Mouse (Mus musculus) MEL (cell line): ENCODE measurements at regions not wholly inside any gene's neighbourhood (a gene's known extent, or its start where the extent isn't known, plus 50 kb on each side); places are given as distances from the start of the nearest gene placed in this dataset.

Source experiments
- DNase-seq: peaks from one replicate; pipeline ENCODE4 v3.0.0; 2011; ENCODE audit warnings: low read depth, low spot score
- H3K27ac ChIP-seq: 2 replicates; pipeline ENCODE4 v1.5.1; 2012; ENCODE audit warnings: low read depth, mild to moderate bottlenecking, control low read depth, low read length, moderate library complexity; ENCODE audit not compliant: control insufficient read depth
- H3K27me3 ChIP-seq, 2 experiments: fragments of 150-350 bp in 1 of 2; sonication (generic) in 1 of 2; 2 replicates each; pipeline ENCODE4 v1.6.1; 2012; ENCODE audit warnings: low read length in 2 of 2, mild to moderate bottlenecking in 2 of 2, improper control_type of control experiment in 1 of 2, moderate library complexity in 1 of 2; ENCODE audit not compliant: insufficient read depth in 2 of 2, control insufficient read depth in 1 of 2
- H3K36me3 ChIP-seq, 2 experiments: 2 replicates each; pipeline ENCODE4 v1.6.1; 2012 to 2014; ENCODE audit warnings: low read length in 2 of 2, improper control_type of control experiment in 1 of 2, inconsistent platforms in 1 of 2, mild to moderate bottlenecking in 1 of 2; ENCODE audit not compliant: insufficient read depth in 2 of 2, control insufficient read depth in 1 of 2
- H3K4me1 ChIP-seq, 2 experiments: fragments of 150-350 bp in 1 of 2; sonication (generic) in 1 of 2; 2 replicates each; pipeline ENCODE4 v1.6.1; 2012; ENCODE audit warnings: low read length in 2 of 2, improper control_type of control experiment in 1 of 2, mild to moderate bottlenecking in 1 of 2; ENCODE audit not compliant: insufficient read depth in 2 of 2, control insufficient read depth in 1 of 2
- H3K4me3 ChIP-seq, 2 experiments: fragments of 150-350 bp in 1 of 2; sonication (generic) in 1 of 2; 2 replicates each; pipeline ENCODE4 v1.5.1; 2012; ENCODE audit warnings: low read depth in 2 of 2, low read length in 2 of 2, mild to moderate bottlenecking in 2 of 2, moderate library complexity in 2 of 2, control low read depth in 1 of 2, improper control_type of control experiment in 1 of 2; ENCODE audit not compliant: control insufficient read depth in 1 of 2, insufficient read depth in 1 of 2
- H3K79me2 ChIP-seq: 2 replicates; pipeline ENCODE4 v1.6.1; 2012; ENCODE audit warnings: mild to moderate bottlenecking, low read length, moderate library complexity; ENCODE audit not compliant: control insufficient read depth, poor library complexity, insufficient read depth
- H3K9ac ChIP-seq: 2 replicates; pipeline ENCODE4 v1.6.1; 2012; ENCODE audit warnings: low read depth, mild to moderate bottlenecking, control low read depth, low read length, moderate library complexity; ENCODE audit not compliant: control insufficient read depth, poor library complexity, severe bottlenecking
- H3K9me3 ChIP-seq: fragments of 150-350 bp; sonication (generic); replicated peaks from 2 replicates; pipeline ENCODE4 v1.6.1; 2012; ENCODE audit warnings: mild to moderate bottlenecking, low read length, improper control_type of control experiment, moderate library complexity; ENCODE audit not compliant: insufficient read depth
- CTCF ChIP-seq, 3 experiments: IDR thresholded peaks in 2 of 3; conservative IDR thresholded peaks in 1 of 3; 2 replicates each; pipeline ENCODE4 v1.5.1; 2011 to 2012; ENCODE audit warnings: low read length in 3 of 3, low read depth in 2 of 3, mild to moderate bottlenecking in 2 of 3, improper control_type of control experiment in 1 of 3, inconsistent platforms in 1 of 3, mixed read lengths in 1 of 3, moderate library complexity in 1 of 3; ENCODE audit not compliant: control insufficient read depth in 1 of 3, insufficient read depth in 1 of 3, poor library complexity in 1 of 3, severe bottlenecking in 1 of 3
- E2F4 ChIP-seq: IDR thresholded peaks from 2 replicates; pipeline ENCODE4 v1.6.1; 2011; ENCODE audit warnings: low read depth, low read length, improper control_type of control experiment, borderline replicate concordance
- EP300 ChIP-seq, 2 experiments: IDR thresholded peaks; 2 replicates each; pipeline ENCODE4 v1.6.1; 2011; ENCODE audit warnings: improper control_type of control experiment in 2 of 2, low read length in 2 of 2, low read depth in 1 of 2, mild to moderate bottlenecking in 1 of 2
- ETS1 ChIP-seq: IDR thresholded peaks from 2 replicates; pipeline ENCODE4 v1.6.1; 2012; ENCODE audit warnings: low read depth, mild to moderate bottlenecking, inconsistent platforms, low read length, improper control_type of control experiment, moderate library complexity
- GATA1 ChIP-seq: IDR thresholded peaks from 2 replicates; pipeline ENCODE4 v1.6.1; 2011; ENCODE audit warnings: low read depth, low read length, improper control_type of control experiment
- HCFC1 ChIP-seq: IDR thresholded peaks from 2 replicates; pipeline ENCODE4 v1.6.1; 2012; ENCODE audit warnings: low read depth, mild to moderate bottlenecking, inconsistent platforms, low read length, improper control_type of control experiment, moderate library complexity
- JUND ChIP-seq: IDR thresholded peaks from 2 replicates; pipeline ENCODE4 v1.6.1; 2011; ENCODE audit warnings: low read depth, mild to moderate bottlenecking, improper control_type of control experiment, low read length
- MAX ChIP-seq: IDR thresholded peaks from 2 replicates; pipeline ENCODE4 v1.6.1; 2011; ENCODE audit warnings: low read length, improper control_type of control experiment
- MXI1 ChIP-seq: IDR thresholded peaks from 2 replicates; pipeline ENCODE4 v1.6.1; 2011; ENCODE audit warnings: mild to moderate bottlenecking, low read depth, low read length, improper control_type of control experiment
- MYB ChIP-seq: IDR thresholded peaks from 2 replicates; pipeline ENCODE4 v1.6.1; 2011; ENCODE audit warnings: mild to moderate bottlenecking, low read depth, low read length, improper control_type of control experiment
- MYC ChIP-seq: IDR thresholded peaks from 2 replicates; pipeline ENCODE4 v1.6.1; 2011; ENCODE audit warnings: low read depth, mild to moderate bottlenecking, low read length, improper control_type of control experiment, moderate library complexity
- POLR2AphosphoS2 ChIP-seq: IDR thresholded peaks from 2 replicates; pipeline ENCODE4 v1.6.1; 2011; ENCODE audit warnings: low read length, improper control_type of control experiment
- SIN3A ChIP-seq: IDR thresholded peaks from 2 replicates; pipeline ENCODE4 v1.6.1; 2012; ENCODE audit warnings: low read length, improper control_type of control experiment, inconsistent platforms
- SMC3 ChIP-seq: IDR thresholded peaks from 2 replicates; pipeline ENCODE4 v1.6.1; 2011; ENCODE audit warnings: low read depth, low read length, improper control_type of control experiment
- TBP ChIP-seq: IDR thresholded peaks from 2 replicates; pipeline ENCODE4 v1.8.0; 2011; ENCODE audit warnings: low read depth, low read length, improper control_type of control experiment
- UBTF ChIP-seq: IDR thresholded peaks from 2 replicates; pipeline ENCODE4 v1.6.1; 2012; ENCODE audit warnings: low read depth, mild to moderate bottlenecking, inconsistent platforms, low read length, improper control_type of control experiment, moderate library complexity, borderline replicate concordance; ENCODE audit not compliant: insufficient read depth
- ZKSCAN1 ChIP-seq: IDR thresholded peaks from 2 replicates; pipeline ENCODE4 v1.6.1; 2012; ENCODE audit warnings: low read depth, mild to moderate bottlenecking, inconsistent platforms, low read length, improper control_type of control experiment, moderate library complexity
- ZMIZ1 ChIP-seq: IDR thresholded peaks from 2 replicates; pipeline ENCODE4 v1.6.1; 2012; ENCODE audit warnings: low read depth, mild to moderate bottlenecking, inconsistent platforms, low read length, improper control_type of control experiment, moderate library complexity
- ZNF384 ChIP-seq: IDR thresholded peaks from 2 replicates; pipeline ENCODE4 v1.6.1; 2012; ENCODE audit warnings: low read depth, mild to moderate bottlenecking, inconsistent platforms, low read length, improper control_type of control experiment

DNA sequence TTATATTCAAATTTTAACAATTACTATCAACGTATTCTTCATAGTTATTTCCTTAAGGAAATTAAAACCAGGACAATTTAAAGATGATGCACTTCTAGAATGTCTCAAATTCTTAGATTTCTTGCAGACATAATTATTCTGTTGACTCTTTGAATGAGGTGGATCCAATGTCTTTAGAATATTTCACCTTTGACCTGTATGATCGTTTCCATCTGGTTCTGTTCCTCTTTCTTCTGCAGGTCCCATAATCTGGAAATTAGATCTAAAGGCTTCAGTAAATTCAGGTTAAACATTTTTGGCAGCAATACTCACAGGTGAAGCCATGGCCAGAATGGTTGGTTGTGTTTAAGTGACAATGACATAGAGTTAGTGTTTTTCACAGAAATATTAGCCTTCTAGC is 982.4 kb downstream of the Car8 start:
- Histone ChIP-seq H3K9ac (no peak overlapping the region), H3K36me3 (no peaks in the 10 kb centered on the region), H3K27me3 (no peaks in the 10 kb centered on the region), H3K9me3 (no peaks in the 10 kb centered on the region), H3K4me1 (no peaks in the 10 kb centered on the region), H3K27ac (no peak overlapping the region), H3K4me3 (no peak overlapping the region), H3K79me2 (no peaks in the 10 kb centered on the region)
- DNase-seq: no peak
- no peak for TF ChIP-seq MAX

DNA sequence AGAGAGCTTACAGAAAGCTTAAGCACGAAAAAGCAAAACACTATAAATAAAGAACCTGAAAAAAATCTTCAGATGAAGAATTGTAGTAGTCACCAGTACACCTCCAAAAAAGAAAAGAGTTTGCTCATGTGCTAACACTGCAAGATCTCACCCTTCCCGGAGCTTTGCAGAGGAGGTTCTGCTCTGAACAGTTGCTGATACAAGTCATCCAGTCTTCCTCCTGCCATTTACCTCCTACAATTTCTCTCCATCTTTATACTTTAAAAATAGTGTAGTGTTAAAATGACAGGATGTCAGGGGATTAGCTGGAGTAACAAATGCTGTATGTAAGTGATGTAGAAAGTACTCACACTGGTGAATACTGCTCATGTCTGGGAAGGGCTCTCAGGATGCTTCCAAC is 985.2 kb downstream of the Car8 start:
- Histone ChIP-seq H3K4me3 (no peak overlapping the region), H3K36me3 (no peaks in the 10 kb centered on the region), H3K27ac (no peak overlapping the region), H3K9me3 (no peaks in the 10 kb centered on the region), H3K79me2 (no peaks in the 10 kb centered on the region), H3K4me1 (no peaks in the 10 kb centered on the region), H3K9ac (no peak overlapping the region), H3K27me3 (no peaks in the 10 kb centered on the region)
- no peak for DNase-seq
- TF ChIP-seq MYB (no peak), EP300 (IDR thresholded peaks at IDR 0.05; ENCODE audit: low read depth in 1 of 2, low read length in 2 of 2) (no peak), ZKSCAN1 (no peak), SIN3A (no peak), ZNF384 (no peak), SMC3 (no peak), HCFC1 (no peak), TBP (no peak), ETS1 (no peak), UBTF (no peak), MXI1 (no peak), MYC (no peak), POLR2AphosphoS2 (no peak), E2F4 (no peak), CTCF (IDR thresholded peaks at IDR 0.05 in 2 of 3, conservative IDR thresholded peaks at IDR 0.05 in 1 of 3; ENCODE audit: control insufficient read depth in 1 of 3, insufficient read depth in 1 of 3, low read depth in 2 of 3, low read length in 3 of 3, poor library complexity in 1 of 3, severe bottlenecking in 1 of 3) (no peak), GATA1 (no peak), ZMIZ1 (no peak), JUND (no peak)
